Mouse (Mus musculus): ENCODE measurements at regions not wholly inside any gene's neighbourhood (a gene's known extent, or its start where the extent isn't known, plus 50 kb on each side); places are given as distances from the start of the nearest gene placed in this dataset.
"Not testable (repeated sequence)": the region's sequence is repeated elsewhere in the genome, so short reads cannot be mapped to it uniquely, and the experiment has no call there.

- no peaks in the 10 kb centered on the region for H3K9me3 ChIP-seq (replicated peaks; ENCODE audit: control insufficient read depth, insufficient read depth, low read length, poor library complexity, severe bottlenecking)
- no peak overlapping the region for H3K4me3 ChIP-seq (ENCODE audit: low read depth, low read length)
- TF ChIP-seq EP300 (IDR thresholded peaks at IDR 0.05; ENCODE audit: insufficient read depth, low read depth, low read length) (no peak), CTCF (IDR thresholded peaks at IDR 0.05; ENCODE audit: low read depth, low read length) (no peak), POLR2A (IDR thresholded peaks at IDR 0.05; ENCODE audit: insufficient read depth, low read length) (no peak)
- no peaks in the 10 kb centered on the region for H3K27me3 ChIP-seq (ENCODE audit: control insufficient read depth, insufficient read depth, low read length, poor library complexity, severe bottlenecking)
- no peaks in the 10 kb centered on the region for H3K4me1 ChIP-seq (ENCODE audit: control insufficient read depth, insufficient read depth, low read length)
- H3K9ac ChIP-seq (ENCODE audit: low read depth, poor library complexity, severe bottlenecking): no peak overlapping the region
- H3K27ac ChIP-seq (ENCODE audit: insufficient read depth, low read length): no peak overlapping the region
- no peaks in the 10 kb centered on the region for H3K36me3 ChIP-seq (ENCODE audit: control insufficient read depth, insufficient read depth, low read length, poor library complexity, severe bottlenecking)
These were observed 89.2 kb upstream of the Rbbp6 start for GRCm38 (mm10) chr7:122876286-122876685.

GRCm38 (mm10) chr7:122881890-122882500 lies 83.5 kb upstream of the Rbbp6 start:
- H3K4me3 ChIP-seq (ENCODE audit: low read depth, low read length); H3K4me1 ChIP-seq (ENCODE audit: control insufficient read depth, insufficient read depth, low read length); H3K27ac ChIP-seq (ENCODE audit: insufficient read depth, low read length); H3K9me3 ChIP-seq (replicated peaks; ENCODE audit: control insufficient read depth, insufficient read depth, low read length, poor library complexity, severe bottlenecking); H3K27me3 ChIP-seq (ENCODE audit: control insufficient read depth, insufficient read depth, low read length, poor library complexity, severe bottlenecking); H3K9ac ChIP-seq (ENCODE audit: low read depth, poor library complexity, severe bottlenecking); H3K36me3 ChIP-seq (ENCODE audit: control insufficient read depth, insufficient read depth, low read length, poor library complexity, severe bottlenecking): not testable (repeated sequence)

DNA sequence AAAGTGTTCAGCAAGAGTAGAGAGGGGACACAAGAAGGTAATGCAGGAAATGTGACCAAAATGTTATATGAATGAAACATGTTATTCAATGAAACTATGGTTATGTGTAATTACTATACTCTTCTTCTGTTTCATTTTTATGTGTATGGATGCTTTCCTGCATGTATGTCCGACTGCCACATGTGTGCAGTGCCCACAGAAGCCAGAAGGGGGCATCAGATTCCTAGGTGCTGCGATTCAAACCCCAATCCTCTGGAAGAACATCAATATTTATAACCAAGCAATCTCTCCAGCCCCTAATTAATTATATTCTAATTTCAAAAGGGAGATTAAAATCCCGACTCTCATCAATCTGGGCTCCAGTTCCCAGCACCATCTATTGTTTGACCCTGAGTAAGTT lies 78.7 kb upstream of the Rbbp6 start:
- H3K4me1 ChIP-seq (ENCODE audit: control insufficient read depth, insufficient read depth, low read length): no peaks in the 10 kb centered on the region
- H3K9me3 ChIP-seq (replicated peaks; ENCODE audit: control insufficient read depth, insufficient read depth, low read length, poor library complexity, severe bottlenecking): no peaks in the 10 kb centered on the region
- H3K27me3 ChIP-seq (ENCODE audit: control insufficient read depth, insufficient read depth, low read length, poor library complexity, severe bottlenecking): no peaks in the 10 kb centered on the region
- H3K27ac ChIP-seq (ENCODE audit: insufficient read depth, low read length): no peak overlapping the region
- H3K36me3 ChIP-seq (ENCODE audit: control insufficient read depth, insufficient read depth, low read length, poor library complexity, severe bottlenecking): no peaks in the 10 kb centered on the region
- TF ChIP-seq EP300 (IDR thresholded peaks at IDR 0.05; ENCODE audit: insufficient read depth, low read depth, low read length) (no peak), CTCF (IDR thresholded peaks at IDR 0.05; ENCODE audit: low read depth, low read length) (peak; percentile 29)
- no peak overlapping the region for H3K4me3 ChIP-seq (ENCODE audit: low read depth, low read length)
- H3K9ac ChIP-seq (ENCODE audit: low read depth, poor library complexity, severe bottlenecking): no peak overlapping the region

DNA sequence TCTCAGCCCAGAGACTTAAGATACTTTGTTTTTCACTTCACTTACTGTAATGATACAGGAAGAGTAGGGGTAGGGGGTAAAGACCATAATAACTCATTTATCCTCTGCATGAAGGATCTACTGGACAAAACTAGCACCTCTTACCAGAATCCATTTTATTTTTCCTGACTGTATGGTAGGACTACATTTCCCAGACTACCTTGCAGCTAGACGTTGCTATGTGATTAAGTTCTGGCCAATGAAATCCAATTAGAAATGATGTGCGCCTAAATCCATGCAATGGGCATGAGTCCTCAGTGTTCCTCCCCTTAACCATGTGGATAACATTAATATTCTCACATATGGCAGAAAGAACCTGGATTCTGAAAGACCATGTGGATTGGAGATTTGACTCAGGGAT lies 68.3 kb upstream of the Rbbp6 start:
- TF ChIP-seq EP300 (IDR thresholded peaks at IDR 0.05; ENCODE audit: insufficient read depth, low read depth, low read length): no peak
- TF ChIP-seq CTCF (IDR thresholded peaks at IDR 0.05; ENCODE audit: low read depth, low read length): no peak
- no peak for TF ChIP-seq POLR2A (IDR thresholded peaks at IDR 0.05; ENCODE audit: insufficient read depth, low read length)
- Histone ChIP-seq H3K4me1 (ENCODE audit: control insufficient read depth, insufficient read depth, low read length) (no peaks in the 10 kb centered on the region), H3K9ac (ENCODE audit: low read depth, poor library complexity, severe bottlenecking) (no peak overlapping the region), H3K36me3 (ENCODE audit: control insufficient read depth, insufficient read depth, low read length, poor library complexity, severe bottlenecking) (no peaks in the 10 kb centered on the region), H3K27ac (ENCODE audit: insufficient read depth, low read length) (no peak overlapping the region), H3K4me3 (ENCODE audit: low read depth, low read length) (no peak overlapping the region), H3K9me3 (replicated peaks; ENCODE audit: control insufficient read depth, insufficient read depth, low read length, poor library complexity, severe bottlenecking) (no peaks in the 10 kb centered on the region), H3K27me3 (ENCODE audit: control insufficient read depth, insufficient read depth, low read length, poor library complexity, severe bottlenecking) (no peaks in the 10 kb centered on the region)

DNA sequence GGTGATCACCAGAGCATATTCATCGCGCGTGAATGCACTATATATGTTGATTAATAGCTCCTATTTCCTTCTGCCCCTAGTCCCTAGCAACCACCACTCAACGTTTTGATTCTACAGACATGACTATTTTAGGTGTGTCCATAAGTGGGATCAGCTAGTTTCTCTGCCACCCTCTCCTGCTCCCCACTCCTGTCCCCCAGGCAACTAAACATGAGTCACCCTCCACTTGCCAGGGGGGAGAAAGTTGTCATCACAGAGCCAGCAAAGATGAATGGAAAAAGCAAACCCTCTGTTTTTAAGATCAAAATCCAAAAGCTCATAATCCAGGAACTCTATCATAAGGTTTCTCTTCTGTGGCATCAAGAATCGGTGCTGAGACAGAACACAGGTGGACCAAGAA lies 59.4 kb upstream of the Rbbp6 start:
- no peak overlapping the region for H3K9ac ChIP-seq (ENCODE audit: low read depth, poor library complexity, severe bottlenecking)
- no peak for TF ChIP-seq POLR2A (IDR thresholded peaks at IDR 0.05; ENCODE audit: insufficient read depth, low read length)
- TF ChIP-seq CTCF (IDR thresholded peaks at IDR 0.05; ENCODE audit: low read depth, low read length): no peak
- no peak for TF ChIP-seq EP300 (IDR thresholded peaks at IDR 0.05; ENCODE audit: insufficient read depth, low read depth, low read length)
- no peaks in the 10 kb centered on the region for H3K4me1 ChIP-seq (ENCODE audit: control insufficient read depth, insufficient read depth, low read length)
- no peak overlapping the region for H3K4me3 ChIP-seq (ENCODE audit: low read depth, low read length)
- no peaks in the 10 kb centered on the region for H3K27me3 ChIP-seq (ENCODE audit: control insufficient read depth, insufficient read depth, low read length, poor library complexity, severe bottlenecking)
- no peak overlapping the region for H3K27ac ChIP-seq (ENCODE audit: insufficient read depth, low read length)
- H3K9me3 ChIP-seq (replicated peaks; ENCODE audit: control insufficient read depth, insufficient read depth, low read length, poor library complexity, severe bottlenecking): no peaks in the 10 kb centered on the region
- no peaks in the 10 kb centered on the region for H3K36me3 ChIP-seq (ENCODE audit: control insufficient read depth, insufficient read depth, low read length, poor library complexity, severe bottlenecking)

- no peak overlapping the region for H3K9ac ChIP-seq (ENCODE audit: low read depth, poor library complexity, severe bottlenecking)
- no peaks in the 10 kb centered on the region for H3K36me3 ChIP-seq (ENCODE audit: control insufficient read depth, insufficient read depth, low read length, poor library complexity, severe bottlenecking)
- H3K27me3 ChIP-seq (ENCODE audit: control insufficient read depth, insufficient read depth, low read length, poor library complexity, severe bottlenecking): no peaks in the 10 kb centered on the region
- no peaks in the 10 kb centered on the region for H3K4me1 ChIP-seq (ENCODE audit: control insufficient read depth, insufficient read depth, low read length)
- no peaks in the 10 kb centered on the region for H3K9me3 ChIP-seq (replicated peaks; ENCODE audit: control insufficient read depth, insufficient read depth, low read length, poor library complexity, severe bottlenecking)
- TF ChIP-seq EP300 (IDR thresholded peaks at IDR 0.05; ENCODE audit: insufficient read depth, low read depth, low read length) (no peak), CTCF (IDR thresholded peaks at IDR 0.05; ENCODE audit: low read depth, low read length) (no peak), POLR2A (IDR thresholded peaks at IDR 0.05; ENCODE audit: insufficient read depth, low read length) (no peak)
- H3K27ac ChIP-seq (ENCODE audit: insufficient read depth, low read length): no peak overlapping the region
- no peak overlapping the region for H3K4me3 ChIP-seq (ENCODE audit: low read depth, low read length)
These were observed 56.2 kb upstream of the Rbbp6 start for GRCm38 (mm10) chr7:122909296-122909695.
